Mouse (Mus musculus) gastrocnemius, postnatal 25 days (tissue): ENCODE data around the gene Iffo1. TPM values are rescaled to one million over a fixed set of nuclear protein-coding genes. Genes with fewer than 3 reads are reported as not detected.

Experiments used
- DNase-seq: peaks from one replicate; pipeline ENCODE4 v3.0.0; 2022
- total RNA-seq, 2 experiments: library from RNA; stranded (reverse); gene quantifications; 1 replicate in 1 of 2; 2 replicates in 1 of 2; pipeline ENCODE4 v1.2.3; 2021

The Iffo1 gene
- total RNA-seq, 2 experiments from 2014 or later = 12.4 to 15.3 TPM

- DNase-seq = no peak
Observed at GRCm38 (mm10) chr6:125142436-125142835, 2.6 kb upstream of the Iffo1 start.

GRCm38 (mm10) chr6:125143128-125143527 lies 1.9 kb upstream of the Iffo1 start:
- no peak for DNase-seq

- no peak for DNase-seq
Observed at GRCm38 (mm10) chr6:125143904-125144303, 1.1 kb upstream of the Iffo1 start.

- no peak for DNase-seq
Observed at GRCm38 (mm10) chr6:125145479-125145951, 474 bp downstream of the Iffo1 start.

- no peak for DNase-seq
Observed at GRCm38 (mm10) chr6:125146148-125146547, 1.1 kb downstream of the Iffo1 start.

- peak; percentile 52 for DNase-seq
Observed at GRCm38 (mm10) chr6:125146797-125147196, 1.8 kb downstream of the Iffo1 start.

GRCm38 (mm10) chr6:125147329-125147728 lies 2.3 kb downstream of the Iffo1 start:
- peak; percentile 38 for DNase-seq

- DNase-seq = peak; percentile 81
Observed at GRCm38 (mm10) chr6:125148251-125148925, 3.3 kb downstream of the Iffo1 start.

- peak; percentile 88 for DNase-seq
Observed at GRCm38 (mm10) chr6:125148926-125149568, 4.0 kb downstream of the Iffo1 start.

GRCm38 (mm10) chr6:125149569-125149950 lies 4.5 kb downstream of the Iffo1 start:
- no peak for DNase-seq

- peak; percentile 76 for DNase-seq
Observed at GRCm38 (mm10) chr6:125152212-125153017, 7.4 kb downstream of the Iffo1 start.

- DNase-seq = no peak
Observed at GRCm38 (mm10) chr6:125153018-125153389, 8.0 kb downstream of the Iffo1 start.

GRCm38 (mm10) chr6:125153682-125154081 lies 8.6 kb downstream of the Iffo1 start:
- DNase-seq = no peak

GRCm38 (mm10) chr6:125154550-125154949 lies 9.5 kb downstream of the Iffo1 start:
- no peak for DNase-seq

GRCm38 (mm10) chr6:125155262-125155661 lies 10.2 kb downstream of the Iffo1 start:
- DNase-seq = no peak

- DNase-seq = no peak
Observed at GRCm38 (mm10) chr6:125156491-125156890, 11.4 kb downstream of the Iffo1 start.

- DNase-seq = no peak
Observed at GRCm38 (mm10) chr6:125156903-125157614, 12.0 kb downstream of the Iffo1 start.

- DNase-seq = no peak
Observed at GRCm38 (mm10) chr6:125158944-125159492, 14.0 kb downstream of the Iffo1 start.

- no peak for DNase-seq
Observed at GRCm38 (mm10) chr6:125159773-125160557, 14.9 kb downstream of the Iffo1 start.

- no peak for DNase-seq
Observed at GRCm38 (mm10) chr6:125160558-125160853, 15.5 kb downstream of the Iffo1 start.
